Mouse (Mus musculus) Patski (cell line): Measurements from ENCODE around the gene Epc2. TPM values are rescaled to one million over a fixed set of nuclear protein-coding genes. Genes with fewer than 3 reads are reported as not detected.

ENCODE experiments used
- ATAC-seq: fragments of 100-300 bp; one replicate; pipeline ENCODE4 v1.8.0; 2021
- CTCF ChIA-PET: fragments of 350-600 bp; sonication (Branson Sonifier 250); formaldehyde crosslinking; loops from one replicate; lab custom pipeline; 2022; ENCODE audit warnings: inconsistent platforms; lab: Charles Lee
- POLR2A ChIA-PET: fragments of 350-600 bp; sonication (Branson Sonifier 250); formaldehyde crosslinking; loops from one replicate; lab custom pipeline; 2022; ENCODE audit warnings: antibody characterized with exemption, inconsistent platforms; lab: Charles Lee
- DNase-seq: peaks from one replicate; pipeline ENCODE4 v3.0.0-alpha.2; 2011; ENCODE audit warnings: low read depth, low spot score
- H3K27me3 ChIP-seq: fragments of 371-371 bp; one replicate; pipeline ENCODE4 v1.5.1; 2021
- CTCF ChIP-seq: fragments of 100-300 bp; IDR thresholded peaks from one replicate; pipeline ENCODE4 v1.5.1; 2021
- in situ Hi-C: fragments of 300-500 bp; cut with MboI; formaldehyde crosslinking; loops from 3 replicates; pipeline ENCODE4 v1.11.1; 2018; ENCODE audit warnings: low pct_unique_long_range_greater_than_20kb, mixed read lengths
- polyA plus RNA-seq: library from polyadenylated mRNA; unstranded; gene quantifications from one replicate; pipeline ENCODE4 v1.2.3, GENCODE M21; 2021

Epc2 gene
- polyA plus RNA-seq, result 23.2 TPM

- CTCF ChIA-PET, result interaction anchor here (1.3 kb wide), 1 partner anchor 261 kb away, joined by 4 read pairs; no protein-coding TSS in a partner anchor
- in situ Hi-C loops, result loop anchor here (5.0 kb wide), 1 partner anchor 171 kb away; no protein-coding TSS in a partner anchor
- POLR2A ChIA-PET, result no interaction called here
- H3K27me3 ChIP-seq, result peaks cover 18% of the 10 kb centered on the region
- TF ChIP-seq CTCF, result no peak
- DNase-seq (peak; percentile 27), ATAC-seq (peak; percentile 66)
Measured at GRCm38 (mm10) chr2:49450931-49451636, at the start of gene Epc2. Epc2 (plus strand) TSS chr2:49451486.

GRCm38 (mm10) chr2:49405954-49406353, 45.3 kb upstream of the Epc2 start:
- no peak for ATAC-seq
- DNase-seq, result no peak
- in situ Hi-C loops, result no loop called here
- no peak for TF ChIP-seq CTCF
- peaks cover 24% of the 10 kb centered on the region for H3K27me3 ChIP-seq
- POLR2A ChIA-PET, result no interaction called here
- CTCF ChIA-PET, result no interaction called here

GRCm38 (mm10) chr2:49411685-49412084, 39.6 kb upstream of the Epc2 start:
- CTCF ChIA-PET, result no interaction called here
- POLR2A ChIA-PET, result interaction anchor here (0.6 kb wide), 1 partner anchor 1891 kb away, joined by 3 read pairs; no protein-coding TSS in a partner anchor
- in situ Hi-C loops, result no loop called here
- no peak for ATAC-seq
- DNase-seq, result no peak
- H3K27me3 ChIP-seq, result peaks cover 5% of the 10 kb centered on the region
- TF ChIP-seq CTCF, result no peak

- no peak for TF ChIP-seq CTCF
- no peak for ATAC-seq
Measured at GRCm38 (mm10) chr2:49412576-49412975, 38.7 kb upstream of the Epc2 start.

GRCm38 (mm10) chr2:49415868-49416267, 35.4 kb upstream of the Epc2 start:
- ChIA-PET CTCF (no interaction called here), POLR2A (no interaction called here)
- H3K27me3 ChIP-seq, result peaks cover 4% of the 10 kb centered on the region
- in situ Hi-C loops, result no loop called here
- no peak for ATAC-seq
- no peak for TF ChIP-seq CTCF
- DNase-seq, result no peak

More at GRCm38 (mm10) chr2:49412576-49412975, 38.7 kb upstream of the Epc2 start:
- in situ Hi-C loops, result no loop called here
- ChIA-PET CTCF (no interaction called here), POLR2A (interaction anchor here (0.6 kb wide), 1 partner anchor 9 kb away, joined by 3 read pairs; no protein-coding TSS in a partner anchor)
- DNase-seq, result no peak
- H3K27me3 ChIP-seq, result peaks cover 5% of the 10 kb centered on the region

GRCm38 (mm10) chr2:49417018-49417604, 34.2 kb upstream of the Epc2 start:
- DNase-seq (no peak), ATAC-seq (no peak)
- POLR2A ChIA-PET, result no interaction called here
- in situ Hi-C loops, result no loop called here
- no peak for TF ChIP-seq CTCF
- peaks cover 8% of the 10 kb centered on the region for H3K27me3 ChIP-seq
- CTCF ChIA-PET, result interaction anchor here (0.8 kb wide), 1 partner anchor 473 kb away, joined by 3 read pairs; no protein-coding TSS in a partner anchor

GRCm38 (mm10) chr2:49420396-49420795, 30.9 kb upstream of the Epc2 start:
- no peak for ATAC-seq
- ChIA-PET CTCF (no interaction called here), POLR2A (no interaction called here)
- no peak for DNase-seq
- in situ Hi-C loops, result no loop called here
- peaks cover 10% of the 10 kb centered on the region for H3K27me3 ChIP-seq
- no peak for TF ChIP-seq CTCF

GRCm38 (mm10) chr2:49423857-49424256, 27.4 kb upstream of the Epc2 start:
- ATAC-seq, result no peak
- CTCF ChIA-PET, result no interaction called here

GRCm38 (mm10) chr2:49424788-49425187, 26.5 kb upstream of the Epc2 start:
- ChIA-PET POLR2A (interaction anchor here (0.8 kb wide), 1 partner anchor 9 kb away, joined by 3 read pairs; no protein-coding TSS in a partner anchor), CTCF (no interaction called here)
- in situ Hi-C loops, result loop anchor here (25.0 kb wide), 1 partner anchor 512 kb away; no protein-coding TSS in a partner anchor
- peaks cover 22% of the 10 kb centered on the region for H3K27me3 ChIP-seq
- TF ChIP-seq CTCF, result no peak
- DNase-seq (no peak), ATAC-seq (no peak)

More at GRCm38 (mm10) chr2:49423857-49424256, 27.4 kb upstream of the Epc2 start:
- in situ Hi-C loops, result no loop called here
- POLR2A ChIA-PET, result interaction anchor here (0.6 to 0.8 kb wide), 2 partner anchors 10 kb away, joined by 3 read pairs; no protein-coding TSS in a partner anchor
- peaks cover 22% of the 10 kb centered on the region for H3K27me3 ChIP-seq
- TF ChIP-seq CTCF, result no peak
- no peak for DNase-seq

- ATAC-seq, result no peak
- in situ Hi-C loops, result loop anchor here (25.0 kb wide), 1 partner anchor 514 kb away; no protein-coding TSS in a partner anchor
- TF ChIP-seq CTCF, result no peak
- DNase-seq, result no peak
- H3K27me3 ChIP-seq, result peaks cover 19% of the 10 kb centered on the region
- POLR2A ChIA-PET, result no interaction called here
- CTCF ChIA-PET, result no interaction called here
Measured at GRCm38 (mm10) chr2:49426175-49426574, 25.1 kb upstream of the Epc2 start.
